Mouse (Mus musculus) liver, embryonic 12.5 days (tissue): Measurements from ENCODE around the gene Asb3. TPM values are rescaled to one million over a fixed set of nuclear protein-coding genes. Genes with fewer than 3 reads are reported as not detected.

Experiments
- polyA plus RNA-seq: library from polyadenylated mRNA; unstranded; fragments of >200 nt; fragmentation: Nextera tagmentation; extraction: Ambion mirVana; gene quantifications from 2 replicates; pipeline ENCODE4 v1.2.1, GENCODE M21; 2016

The Asb3 gene
- polyA plus RNA-seq, 1 experiment from 2014 or later, result 16.2 TPM

Other genes starting within 250 kb of the Asb3 start
- gene Acyp2, start 235.8 kb upstream of the Asb3 start, polyA plus RNA-seq, result 5.5 TPM in 2 replicates
- 16.1 and 16.4 TPM in 2 replicates for gene Psme4, start 113.7 kb upstream of the Asb3 start, polyA plus RNA-seq
- gene Gpr75, start 58 bp upstream of the Asb3 start, polyA plus RNA-seq, result not detected in 2 replicates
- gene Erlec1, start 68.9 kb downstream of the Asb3 start, polyA plus RNA-seq, result 5.0 and 6.3 TPM in 2 replicates
- 63.5 and 66.3 TPM in 2 replicates for gene Chac2, start 100.9 kb downstream of the Asb3 start, polyA plus RNA-seq